In genomic region chr12:119981731-119982130, GRCm38 (mm10) we compare ENCODE assay signal across 9 mouse cellular contexts. TPM values are rescaled to one million over a fixed set of nuclear protein-coding genes. Genes with fewer than 3 reads are reported as not detected.
DNase-seq lines count a peak whose midpoint lies in the region; ATAC-seq lines count a peak whose summit lies in the region.
"Had no signal": no experiment of that assay in that cellular context is flagged by ENCODE, and none has a peak within 500 bp of the region (broad histone marks: within the 10 kb centered on the region; RNA-seq: fewer than 3 reads in every experiment).

No protein-coding gene starts in this region.

- DNase-seq in cerebellum, adult 8-10 months = peak; percentile 7
- no peak for DNase-seq in cerebellum, adult 11-12 months
- DNase-seq in ovary, postnatal 14 days (ENCODE audit: low spot score) = peak; percentile 18
- DNase-seq in ovary, postnatal 10 days (ENCODE audit: low spot score) = no peak
- peak; percentile 8 to 50 for DNase-seq in cerebellum, postnatal 25 days
- peak; percentile 58 for DNase-seq in heart, postnatal 4 days
- DNase-seq in limb, embryonic 11.5 days (ENCODE audit: low spot score) = peak; percentile 50
- peak; percentile 60 for DNase-seq in splenic B cell, adult 2 months (ENCODE audit: low read depth, low spot score)

- H3K4me2 ChIP-seq in limb, embryonic 11.5 days (ENCODE audit: low read depth, severe bottlenecking) = no peak overlapping the region
- H3K4me2 ChIP-seq: heart, embryonic 15.5 days had no signal

- no peaks in the 10 kb centered on the region for H3K36me3 ChIP-seq in limb, embryonic 11.5 days (ENCODE audit: control insufficient read depth, insufficient read depth, low read length)
- no peaks in the 10 kb centered on the region for H3K36me3 ChIP-seq in splenic B cell, adult 2 months (ENCODE audit: control insufficient read depth, insufficient read depth, low read length, poor library complexity, severe bottlenecking)
- H3K36me3 ChIP-seq: heart, embryonic 15.5 days had no signal

- 0% methylated on average over 2 of the region's 2 CpGs for WGBS in limb, embryonic 11.5 days

- H3K4me3 ChIP-seq in limb, embryonic 11.5 days (ENCODE audit: low read depth, low read length) = no peak overlapping the region
- H3K4me3 ChIP-seq: heart, embryonic 15.5 days had no signal

- H3K9me3 ChIP-seq in limb, embryonic 11.5 days (ENCODE audit: control insufficient read depth, low read length) = no peaks in the 10 kb centered on the region
- H3K9me3 ChIP-seq: heart, embryonic 15.5 days had no signal

- no peak overlapping the region for H3K27ac ChIP-seq in limb, embryonic 11.5 days (replicated peaks; ENCODE audit: low read depth, low read length)
- H3K27ac ChIP-seq: heart, embryonic 15.5 days had no signal

- H3K27me3 ChIP-seq in limb, embryonic 11.5 days (ENCODE audit: control insufficient read depth, insufficient read depth, low read length) = no peaks in the 10 kb centered on the region
- no peaks in the 10 kb centered on the region for H3K27me3 ChIP-seq in splenic B cell, adult 2 months (ENCODE audit: control insufficient read depth, insufficient read depth, low read length, poor library complexity, severe bottlenecking)
- H3K27me3 ChIP-seq: heart, embryonic 15.5 days had no signal

- H3K9ac ChIP-seq in limb, embryonic 11.5 days (ENCODE audit: low read length) = no peak overlapping the region
- H3K9ac ChIP-seq: heart, embryonic 15.5 days had no signal

- no peaks in the 10 kb centered on the region for H3K4me1 ChIP-seq in limb, embryonic 11.5 days (ENCODE audit: control insufficient read depth, insufficient read depth, low read length)
- H3K4me1 ChIP-seq: heart, embryonic 15.5 days had no signal

- ATAC-seq in limb, embryonic 11.5 days (ENCODE audit: insufficient number of reproducible peaks, low FRiP score, low TSS enrichment, low read depth) = no peak

RNA-seq across cellular contexts. Expression of gene Tmem196, which starts 36.1 kb away (rescaled TPM):
- total RNA-seq in heart, postnatal 4 days (2021) = 1 to 10 TPM; 1.4 to 2.4 TPM
- 0.21 TPM in 1 of 2 replicates, not detected in the other for polyA plus RNA-seq in limb, embryonic 11.5 days (2014; fragmentation: Nextera tagmentation; extraction: Ambion mirVana)

Comparison
In these comparisons a context has a peak if more than half of its experiments do, and no peak if none do; other contexts are left out.
1. DNase-seq: peak in cerebellum, adult 8-10 months (single experiment), ovary, postnatal 14 days (single experiment), cerebellum, postnatal 25 days (2 of 2), heart, postnatal 4 days (single experiment), limb, embryonic 11.5 days (single experiment) and splenic B cell, adult 2 months (single experiment); none in cerebellum, adult 11-12 months (single experiment) and ovary, postnatal 10 days (single experiment).